Comparison of ENCODE assay signal across 12 mouse cellular contexts in the genomic region with DNA sequence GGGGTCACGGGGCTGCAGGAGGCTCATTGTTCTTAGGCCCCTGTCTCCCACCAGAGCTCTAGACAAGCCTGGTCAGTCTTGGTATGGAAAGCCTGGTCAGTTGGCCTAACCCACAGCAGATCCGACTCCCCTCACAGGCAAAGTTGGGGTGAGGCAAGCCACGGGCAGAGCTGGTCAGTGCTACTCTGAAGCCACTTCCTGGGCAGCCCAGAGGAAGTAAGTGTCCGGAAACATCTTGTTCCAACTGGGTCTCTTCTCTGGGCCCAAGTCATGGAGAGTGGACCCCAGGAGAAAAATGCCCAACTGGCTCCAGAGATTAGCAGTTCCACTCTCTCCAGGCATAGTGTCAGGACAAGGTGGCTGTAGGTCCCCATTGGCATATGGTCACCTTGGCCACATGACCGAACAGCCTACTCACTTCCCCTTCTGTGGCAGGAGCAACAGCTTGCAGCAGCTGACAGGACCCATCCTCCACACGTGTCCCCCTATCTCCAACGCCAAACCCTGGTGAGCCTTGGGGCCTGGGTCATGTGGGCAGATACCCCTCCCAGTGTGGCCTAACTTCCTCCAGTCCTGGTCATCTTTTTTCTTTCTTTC. TPM values are rescaled to one million over a fixed set of nuclear protein-coding genes. Genes with fewer than 3 reads are reported as not detected.
A peak's percentile ranks its signal among the peaks of the same experiment; 100 is the strongest.
DNase-seq lines count a peak whose midpoint lies in the region; ATAC-seq and TF ChIP-seq lines count a peak whose summit lies in the region.
"Had no signal": no experiment of that assay in that cellular context is flagged by ENCODE, and none has a peak within 500 bp of the region (broad histone marks: within the 10 kb centered on the region; RNA-seq: fewer than 3 reads in every experiment).

No protein-coding gene starts in this region.

- peak; percentile 11 for DNase-seq in cerebellum, adult 11 months
- DNase-seq in cerebellum, postnatal 4 days (ENCODE audit: low spot score in 2 of 2), result no peak
- peak; percentile 95 for DNase-seq in 416B (ENCODE audit: low read depth)
- peak; percentile 35 for DNase-seq in cerebellum, adult 8-10 months
- DNase-seq in kidney, postnatal 4 days, result no peak
- DNase-seq in layer of hippocampus, adult 2 months (ENCODE audit: low spot score in 2 of 2), result no peak
- DNase-seq: right cerebral cortex, adult 18-20 months had no signal

- H3K27me3 ChIP-seq in liver, embryonic 15.5 days, result no peaks in the 10 kb centered on the region
- H3K27me3 ChIP-seq in hindbrain, embryonic 16.5 days (replicated peaks; ENCODE audit: control insufficient read depth, insufficient read depth, low read length), result no peaks in the 10 kb centered on the region
- H3K27me3 ChIP-seq: heart, embryonic 13.5 days; Patski had no signal

- no peak overlapping the region for H3K9ac ChIP-seq in liver, embryonic 15.5 days
- H3K9ac ChIP-seq in hindbrain, embryonic 16.5 days (ENCODE audit: low read depth, low read length), result no peak overlapping the region
- H3K9ac ChIP-seq: heart, embryonic 13.5 days; hindbrain, embryonic 15.5 days had no signal

- no peaks in the 10 kb centered on the region for H3K9me3 ChIP-seq in liver, embryonic 15.5 days (replicated peaks)
- H3K9me3 ChIP-seq in hindbrain, embryonic 16.5 days (ENCODE audit: control insufficient read depth, low read length), result no peaks in the 10 kb centered on the region
- H3K9me3 ChIP-seq: heart, embryonic 13.5 days; hindbrain, embryonic 15.5 days had no signal

- H3K4me1 ChIP-seq in liver, embryonic 15.5 days (replicated peaks), result peaks cover 67% of the 10 kb centered on the region
- H3K4me1 ChIP-seq in hindbrain, embryonic 16.5 days (ENCODE audit: control insufficient read depth, insufficient read depth, low read depth, low read length), result no peaks in the 10 kb centered on the region

- peak overlapping the region; percentile 1; the same call in 1 of the 2 replicates for H3K27ac ChIP-seq in liver, embryonic 15.5 days (replicated peaks)
- H3K27ac ChIP-seq in hindbrain, embryonic 16.5 days (ENCODE audit: low read depth, low read length), result no peak overlapping the region
- no peak overlapping the region for H3K27ac ChIP-seq in layer of hippocampus, adult 2 months
- H3K27ac ChIP-seq: heart, embryonic 13.5 days; hindbrain, embryonic 15.5 days had no signal

- no peak overlapping the region for H3K4me3 ChIP-seq in liver, embryonic 15.5 days (replicated peaks)
- H3K4me3 ChIP-seq in hindbrain, embryonic 16.5 days (ENCODE audit: low read length), result no peak overlapping the region
- H3K4me3 ChIP-seq in layer of hippocampus, adult 2 months, result no peak overlapping the region
- H3K4me3 ChIP-seq: heart, embryonic 13.5 days; hindbrain, embryonic 15.5 days had no signal

- TF ChIP-seq CTCF in layer of hippocampus, adult 2 months (conservative IDR thresholded peaks at IDR 0.05), result no peak

- no peaks in the 10 kb centered on the region for H3K36me3 ChIP-seq in liver, embryonic 15.5 days (replicated peaks)
- H3K36me3 ChIP-seq in hindbrain, embryonic 16.5 days (ENCODE audit: control insufficient read depth, insufficient read depth, low read length), result no peaks in the 10 kb centered on the region
- H3K36me3 ChIP-seq: heart, embryonic 13.5 days; hindbrain, embryonic 15.5 days had no signal

- WGBS in liver, embryonic 15.5 days (ENCODE audit: insufficient replicate concordance), result 36% methylated on average over 7 of the region's 7 CpGs
- WGBS in hindbrain, embryonic 16.5 days, result 90% methylated on average over 7 of the region's 7 CpGs

- ATAC-seq in liver, embryonic 15.5 days (ENCODE audit: insufficient read depth), result no peak
- ATAC-seq in hindbrain, embryonic 16.5 days, result no peak
- ATAC-seq: Patski had no signal

- H3K4me2 ChIP-seq in liver, embryonic 15.5 days, result no peak overlapping the region
- no peak overlapping the region for H3K4me2 ChIP-seq in hindbrain, embryonic 16.5 days (ENCODE audit: low read length)
- H3K4me2 ChIP-seq: heart, embryonic 13.5 days; hindbrain, embryonic 15.5 days had no signal

RNA-seq across cellular contexts. Expression of gene Prkcd, which starts 5.9 kb away (rescaled TPM):
- 20.0 and 21.5 TPM in 2 replicates for polyA plus RNA-seq in liver, embryonic 15.5 days (2015; fragmentation: Nextera tagmentation; extraction: Ambion mirVana)
- 22.0 and 27.1 TPM in 2 replicates for polyA plus RNA-seq in hindbrain, embryonic 16.5 days (2015; fragmentation: Nextera tagmentation; extraction: Ambion mirVana)
- 10 to 100 TPM; 33.3 to 47.5 TPM for total RNA-seq in layer of hippocampus, adult 2 months (2021)

RNA-seq across cellular contexts. Expression of gene Rft1, which starts 34.1 kb away (rescaled TPM):
- polyA plus RNA-seq in liver, embryonic 15.5 days (2015; fragmentation: Nextera tagmentation; extraction: Ambion mirVana), result 3.8 and 4.3 TPM in 2 replicates
- 9.2 and 10.4 TPM in 2 replicates for polyA plus RNA-seq in hindbrain, embryonic 16.5 days (2015; fragmentation: Nextera tagmentation; extraction: Ambion mirVana)
- 10 to 100 TPM; 10.8 to 12.0 TPM for total RNA-seq in layer of hippocampus, adult 2 months (2021)

Comparison
In these comparisons a context has a peak if more than half of its experiments do, and no peak if none do; other contexts are left out.
1. DNase-seq: peak in cerebellum, adult 11 months (single experiment), 416B (single experiment) and cerebellum, adult 8-10 months (single experiment); none in cerebellum, postnatal 4 days (0 of 2), kidney, postnatal 4 days (0 of 2) and layer of hippocampus, adult 2 months (0 of 2).